Mouse (Mus musculus): ENCODE measurements around the gene Tead4. TPM values are rescaled to one million over a fixed set of nuclear protein-coding genes. Genes with fewer than 3 reads are reported as not detected.
A peak's percentile ranks its signal among the peaks of the same experiment; 100 is the strongest.

Tead4 gene
- polyA plus RNA-seq, 1 experiment from 2014 or later, result 1.3 TPM

DNA sequence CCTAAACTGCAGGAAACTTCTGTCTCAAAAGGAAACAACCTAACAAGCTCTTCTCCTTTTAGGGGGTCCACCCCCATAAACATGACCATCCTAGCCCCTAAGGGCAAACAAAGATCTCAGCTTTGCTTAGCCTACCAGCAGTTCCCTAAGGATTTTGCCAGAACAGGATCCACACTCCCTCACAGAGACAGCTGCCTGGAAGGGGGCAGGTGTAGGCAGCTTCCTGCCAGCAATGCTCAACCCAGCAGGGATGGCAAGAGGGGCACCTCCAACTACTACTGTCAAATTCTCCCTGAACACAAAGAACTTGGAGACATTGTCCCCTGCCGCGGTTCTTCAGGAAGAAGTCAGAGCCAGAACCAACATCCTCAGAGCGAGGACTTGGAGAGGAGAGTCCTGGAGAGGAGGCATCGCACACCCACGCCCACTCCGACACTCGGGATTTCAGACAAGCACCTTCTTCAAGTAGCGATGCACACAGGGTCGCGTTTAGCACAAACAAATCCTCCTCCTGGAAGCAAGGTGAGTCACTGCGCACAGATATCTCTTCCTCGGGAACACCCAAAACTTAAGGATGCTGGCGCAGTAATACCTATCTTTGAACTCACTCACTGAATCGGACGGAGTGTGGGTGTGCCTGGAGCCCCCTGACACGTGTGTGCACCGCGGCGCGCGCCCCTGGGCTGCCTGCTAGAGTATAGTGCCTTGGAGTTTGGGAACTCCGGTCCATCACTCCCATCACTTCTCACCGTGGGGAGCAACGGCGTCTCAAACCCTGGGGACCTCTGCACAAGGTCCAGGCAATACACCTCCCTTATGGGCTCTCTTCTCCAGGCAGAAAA lies 1.1 kb downstream of the Tead4 start:
- Histone ChIP-seq H3K27ac (replicated peaks; ENCODE audit: low read depth, low read length) (no peak overlapping the region), H3K4me1 (ENCODE audit: control insufficient read depth, insufficient read depth, low read length) (peaks cover 12% of the 10 kb centered on the region), H3K4me3 (ENCODE audit: low read depth, low read length) (peak overlapping the region; percentile 74), H3K9me3 (ENCODE audit: control insufficient read depth, low read length) (peaks cover 5% of the 10 kb centered on the region; the same call in 1 of the 2 replicates), H3K4me2 (ENCODE audit: low read depth, severe bottlenecking) (peak overlapping the region; percentile 99), H3K9ac (ENCODE audit: low read length) (peak overlapping the region; percentile 61), H3K36me3 (ENCODE audit: control insufficient read depth, insufficient read depth, low read length) (no peaks in the 10 kb centered on the region), H3K27me3 (ENCODE audit: control insufficient read depth, insufficient read depth, low read length) (peaks cover 25% of the 10 kb centered on the region)
- 2% methylated on average over 25 of the region's 25 CpGs for WGBS
- ATAC-seq (ENCODE audit: insufficient number of reproducible peaks, low FRiP score, low TSS enrichment, low read depth), result no peak; the same call in 1 of the 2 replicates
- DNase-seq (ENCODE audit: low spot score), result no peak

DNA sequence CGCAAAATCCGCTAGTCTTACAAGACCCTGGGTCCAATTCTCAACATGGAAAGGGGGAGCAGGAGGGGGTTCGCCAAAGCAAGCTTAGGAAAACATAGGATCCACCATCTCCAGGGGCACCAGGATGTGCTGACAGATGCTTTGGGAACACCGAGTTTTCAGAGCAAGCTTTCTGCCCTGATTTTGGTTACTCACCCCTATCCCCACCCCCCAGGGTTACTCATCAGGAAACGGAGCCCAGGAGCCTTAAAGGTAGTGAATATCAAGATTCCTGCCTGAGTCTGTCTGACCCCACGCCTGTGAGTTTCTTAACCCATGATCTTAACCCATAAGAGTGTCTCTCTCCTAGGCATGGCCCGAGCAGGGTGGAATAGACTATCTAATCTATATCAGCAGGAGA lies 2.4 kb downstream of the Tead4 start:
- H3K9ac ChIP-seq (ENCODE audit: low read length), result no peak overlapping the region
- H3K27me3 ChIP-seq (ENCODE audit: control insufficient read depth, insufficient read depth, low read length), result peaks cover 25% of the 10 kb centered on the region
- H3K36me3 ChIP-seq (ENCODE audit: control insufficient read depth, insufficient read depth, low read length), result no peaks in the 10 kb centered on the region
- no peak overlapping the region for H3K4me2 ChIP-seq (ENCODE audit: low read depth, severe bottlenecking)
- WGBS, result 44% methylated on average over 7 of the region's 7 CpGs
- ATAC-seq (ENCODE audit: insufficient number of reproducible peaks, low FRiP score, low TSS enrichment, low read depth) (no peak), DNase-seq (ENCODE audit: low spot score) (no peak)
- H3K4me1 ChIP-seq (ENCODE audit: control insufficient read depth, insufficient read depth, low read length), result peaks cover 12% of the 10 kb centered on the region
- no peak overlapping the region for H3K27ac ChIP-seq (replicated peaks; ENCODE audit: low read depth, low read length)
- H3K9me3 ChIP-seq (ENCODE audit: control insufficient read depth, low read length), result peaks cover 5% of the 10 kb centered on the region; the same call in 1 of the 2 replicates
- H3K4me3 ChIP-seq (ENCODE audit: low read depth, low read length), result no peak overlapping the region

DNA sequence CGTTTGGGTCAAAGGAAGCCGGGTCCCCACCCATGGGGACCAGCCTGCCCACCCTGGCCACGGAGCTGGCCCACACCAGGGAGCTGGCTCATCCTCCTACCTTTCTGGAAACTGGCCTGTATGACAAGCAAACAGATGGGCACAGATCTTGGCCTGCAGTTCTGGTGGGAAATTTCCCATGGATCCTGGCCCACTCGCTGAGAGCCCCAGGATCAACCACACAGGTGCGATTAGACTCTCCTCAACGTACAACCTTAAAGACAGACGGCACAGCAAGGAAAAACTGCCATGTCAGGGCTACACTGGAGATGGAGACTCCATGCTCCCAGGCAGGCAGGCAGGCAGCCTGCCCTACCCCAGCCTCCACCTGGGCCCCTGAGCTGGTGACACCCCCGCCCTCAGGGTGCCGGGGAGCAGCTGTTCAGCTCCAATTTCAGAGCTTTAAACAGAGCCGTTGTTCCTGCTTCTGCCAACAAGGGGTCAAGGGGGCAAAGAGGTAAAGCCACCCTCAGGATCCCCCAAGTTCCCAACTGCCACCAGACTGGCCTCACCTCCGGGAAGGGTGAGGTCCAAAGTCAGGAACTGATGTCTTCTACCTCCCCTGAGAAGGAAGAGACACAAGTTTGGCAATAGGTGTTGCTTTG lies 3.8 kb downstream of the Tead4 start:
- peaks cover 12% of the 10 kb centered on the region for H3K4me1 ChIP-seq (ENCODE audit: control insufficient read depth, insufficient read depth, low read length)
- no peak overlapping the region for H3K4me3 ChIP-seq (ENCODE audit: low read depth, low read length)
- ATAC-seq (ENCODE audit: insufficient number of reproducible peaks, low FRiP score, low TSS enrichment, low read depth) (no peak), DNase-seq (ENCODE audit: low spot score) (peak; percentile 61)
- no peak overlapping the region for H3K27ac ChIP-seq (replicated peaks; ENCODE audit: low read depth, low read length)
- no peak overlapping the region for H3K4me2 ChIP-seq (ENCODE audit: low read depth, severe bottlenecking)
- no peaks in the 10 kb centered on the region for H3K36me3 ChIP-seq (ENCODE audit: control insufficient read depth, insufficient read depth, low read length)
- peak overlapping the region; percentile 27; the same call in 1 of the 2 replicates for H3K9ac ChIP-seq (ENCODE audit: low read length)
- H3K27me3 ChIP-seq (ENCODE audit: control insufficient read depth, insufficient read depth, low read length), result peaks cover 25% of the 10 kb centered on the region
- no peaks in the 10 kb centered on the region for H3K9me3 ChIP-seq (ENCODE audit: control insufficient read depth, low read length)
- 25% methylated on average over 11 of the region's 11 CpGs for WGBS

DNA sequence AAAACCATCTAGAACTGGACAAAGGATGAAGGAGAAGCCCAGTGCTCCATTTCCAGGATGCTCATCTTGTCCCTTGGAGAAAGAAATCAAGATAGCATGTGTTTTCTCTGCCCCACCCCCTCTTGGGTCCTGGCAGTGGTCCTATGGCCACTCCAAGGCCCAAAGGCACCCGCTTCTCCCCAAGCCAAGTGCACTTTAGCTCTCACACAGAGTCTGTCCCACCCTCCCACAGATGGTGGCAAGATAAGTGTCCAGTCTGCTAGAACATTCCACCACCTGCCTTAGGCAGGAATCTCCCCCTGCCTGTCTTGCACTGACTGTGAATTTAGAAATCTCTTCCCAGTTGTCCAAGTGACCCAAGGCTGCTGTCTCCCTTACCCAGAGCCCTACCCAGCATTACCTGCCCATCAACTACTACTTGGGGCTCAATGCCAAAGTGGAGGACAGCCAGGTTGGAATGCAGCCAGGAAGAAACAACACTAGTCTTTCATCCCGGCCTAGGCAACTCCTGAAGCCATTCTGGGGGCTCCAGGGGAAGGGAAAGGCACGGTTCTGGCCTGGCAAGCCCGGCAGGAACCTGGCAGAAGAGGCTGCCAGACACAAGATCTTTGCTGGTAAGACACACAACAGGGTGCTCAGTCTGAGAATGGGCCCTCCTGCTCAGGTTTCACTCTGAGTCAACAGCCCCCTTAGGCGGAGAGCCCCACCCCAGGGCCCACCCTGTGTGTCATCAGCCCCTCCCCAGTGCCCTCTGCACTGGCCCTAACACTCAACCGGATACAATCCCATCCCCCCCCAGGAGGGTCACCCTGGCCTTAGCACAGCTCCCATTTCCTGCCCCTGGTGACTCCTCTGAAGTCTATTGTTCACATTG lies 4.5 kb downstream of the Tead4 start:
- Histone ChIP-seq H3K9ac (ENCODE audit: low read length) (peak overlapping the region; percentile 27; the same call in 1 of the 2 replicates), H3K27me3 (ENCODE audit: control insufficient read depth, insufficient read depth, low read length) (peaks cover 22% of the 10 kb centered on the region), H3K36me3 (ENCODE audit: control insufficient read depth, insufficient read depth, low read length) (no peaks in the 10 kb centered on the region), H3K4me2 (ENCODE audit: low read depth, severe bottlenecking) (no peak overlapping the region), H3K27ac (replicated peaks; ENCODE audit: low read depth, low read length) (no peak overlapping the region), H3K4me1 (ENCODE audit: control insufficient read depth, insufficient read depth, low read length) (peaks cover 12% of the 10 kb centered on the region), H3K9me3 (ENCODE audit: control insufficient read depth, low read length) (no peaks in the 10 kb centered on the region), H3K4me3 (ENCODE audit: low read depth, low read length) (no peak overlapping the region)
- ATAC-seq (ENCODE audit: insufficient number of reproducible peaks, low FRiP score, low TSS enrichment, low read depth), result peak; percentile 8; the same call in 1 of the 2 replicates
- 38% methylated on average over 6 of the region's 6 CpGs for WGBS
- DNase-seq (ENCODE audit: low spot score), result no peak

DNA sequence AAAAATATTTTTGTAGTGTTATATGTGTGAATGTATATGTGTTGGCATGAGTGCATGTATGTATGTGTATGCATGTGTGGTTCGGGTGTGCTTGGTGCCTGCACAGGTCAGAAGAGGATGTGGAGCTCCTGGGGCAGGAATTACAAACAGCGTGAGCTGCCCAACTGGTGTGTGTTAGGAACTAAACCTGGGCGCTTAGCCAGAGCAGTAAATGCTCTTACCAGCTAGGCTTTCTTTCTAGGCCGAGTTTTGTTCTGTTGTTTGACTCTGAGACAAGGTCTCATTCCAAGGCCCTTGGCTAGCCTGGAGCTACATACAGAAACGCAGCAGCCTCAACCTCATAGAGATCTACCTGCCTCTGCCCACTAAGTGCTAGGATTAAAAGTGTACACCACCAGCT lies 9.3 kb downstream of the Tead4 start:
- Histone ChIP-seq H3K9ac (ENCODE audit: low read length) (no peak overlapping the region), H3K27me3 (ENCODE audit: control insufficient read depth, insufficient read depth, low read length) (no peaks in the 10 kb centered on the region), H3K4me2 (ENCODE audit: low read depth, severe bottlenecking) (no peak overlapping the region), H3K36me3 (ENCODE audit: control insufficient read depth, insufficient read depth, low read length) (no peaks in the 10 kb centered on the region), H3K9me3 (ENCODE audit: control insufficient read depth, low read length) (no peaks in the 10 kb centered on the region), H3K4me1 (ENCODE audit: control insufficient read depth, insufficient read depth, low read length) (peaks cover 3% of the 10 kb centered on the region; the same call in 1 of the 2 replicates), H3K27ac (replicated peaks; ENCODE audit: low read depth, low read length) (no peak overlapping the region), H3K4me3 (ENCODE audit: low read depth, low read length) (no peak overlapping the region)
- DNase-seq (ENCODE audit: low spot score) (no peak), ATAC-seq (ENCODE audit: insufficient number of reproducible peaks, low FRiP score, low TSS enrichment, low read depth) (no peak)
- 89% methylated on average over 5 of the region's 5 CpGs for WGBS

DNA sequence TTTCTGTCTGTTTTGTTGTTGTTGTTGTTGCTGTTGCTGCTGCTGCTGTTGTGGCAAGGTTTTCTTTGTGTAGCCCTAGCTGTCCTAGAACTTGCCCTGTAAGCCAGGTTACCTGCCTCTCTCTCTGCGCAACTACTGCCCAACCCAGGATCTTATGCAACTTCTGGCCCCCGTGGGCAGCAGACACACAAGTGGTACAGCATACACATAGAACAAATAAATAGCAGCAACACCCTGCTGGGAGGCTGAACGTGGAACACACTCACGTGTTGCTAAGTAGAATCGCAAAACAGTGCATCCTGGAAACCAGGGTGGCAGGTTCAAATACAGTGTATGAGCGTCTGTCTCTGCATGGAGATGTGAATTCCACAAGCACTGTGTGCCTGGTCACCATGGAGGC lies 11.9 kb downstream of the Tead4 start:
- H3K27me3 ChIP-seq (ENCODE audit: control insufficient read depth, insufficient read depth, low read length), result no peaks in the 10 kb centered on the region
- no peak overlapping the region for H3K4me3 ChIP-seq (ENCODE audit: low read depth, low read length)
- WGBS, result 89% methylated on average over 6 of the region's 6 CpGs
- no peak overlapping the region for H3K9ac ChIP-seq (ENCODE audit: low read length)
- ATAC-seq (ENCODE audit: insufficient number of reproducible peaks, low FRiP score, low TSS enrichment, low read depth), result no peak
- no peak overlapping the region for H3K4me2 ChIP-seq (ENCODE audit: low read depth, severe bottlenecking)
- H3K9me3 ChIP-seq (ENCODE audit: control insufficient read depth, low read length), result no peaks in the 10 kb centered on the region
- H3K27ac ChIP-seq (replicated peaks; ENCODE audit: low read depth, low read length), result no peak overlapping the region
- DNase-seq (ENCODE audit: low spot score), result no peak
- H3K4me1 ChIP-seq (ENCODE audit: control insufficient read depth, insufficient read depth, low read length), result peaks cover 8% of the 10 kb centered on the region; the same call in 1 of the 2 replicates
- H3K36me3 ChIP-seq (ENCODE audit: control insufficient read depth, insufficient read depth, low read length), result no peaks in the 10 kb centered on the region

DNA sequence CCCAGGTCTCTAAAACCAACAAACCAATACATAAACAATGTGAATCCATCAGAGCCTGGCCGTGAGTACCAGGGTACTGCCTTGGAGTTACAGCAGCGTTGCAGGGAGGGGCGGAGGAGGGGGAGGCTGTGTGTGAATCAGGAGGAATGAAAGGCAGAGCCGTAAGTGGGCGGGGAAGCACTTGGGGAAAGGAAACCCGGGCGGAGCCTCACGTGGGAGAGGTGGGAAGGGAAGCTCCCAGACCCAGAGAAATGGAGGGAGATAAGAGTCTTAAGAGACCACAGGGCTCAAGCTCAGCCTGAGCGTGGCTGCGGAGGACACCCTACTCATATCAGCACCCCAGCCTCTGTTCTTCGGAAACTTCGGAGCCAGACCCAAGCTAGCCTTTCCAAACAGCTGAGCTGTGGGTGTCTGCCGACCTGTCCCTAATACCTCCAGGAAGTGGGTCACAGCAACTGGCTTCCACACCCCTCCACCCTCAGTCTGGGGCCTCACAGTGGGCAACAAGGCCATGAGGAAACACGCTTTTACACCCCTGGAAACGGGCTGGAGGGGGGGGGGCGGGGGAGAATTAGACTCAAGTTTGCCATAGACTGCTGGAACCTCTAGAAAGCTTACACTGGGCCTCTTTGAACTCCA lies 14.7 kb downstream of the Tead4 start:
- 8% methylated on average over 16 of the region's 16 CpGs for WGBS
- Histone ChIP-seq H3K4me1 (ENCODE audit: control insufficient read depth, insufficient read depth, low read length) (peaks cover 8% of the 10 kb centered on the region; the same call in 1 of the 2 replicates), H3K27me3 (ENCODE audit: control insufficient read depth, insufficient read depth, low read length) (no peaks in the 10 kb centered on the region), H3K9ac (ENCODE audit: low read length) (no peak overlapping the region), H3K4me3 (ENCODE audit: low read depth, low read length) (peak overlapping the region; percentile 24; the same call in 1 of the 2 replicates), H3K36me3 (ENCODE audit: control insufficient read depth, insufficient read depth, low read length) (no peaks in the 10 kb centered on the region), H3K9me3 (ENCODE audit: control insufficient read depth, low read length) (no peaks in the 10 kb centered on the region), H3K4me2 (ENCODE audit: low read depth, severe bottlenecking) (peak overlapping the region; percentile 60), H3K27ac (replicated peaks; ENCODE audit: low read depth, low read length) (no peak overlapping the region)
- DNase-seq (ENCODE audit: low spot score), result peak; percentile 81
- peak; percentile 74; the same call in 1 of the 2 replicates for ATAC-seq (ENCODE audit: insufficient number of reproducible peaks, low FRiP score, low TSS enrichment, low read depth)

Measured in limb, embryonic 11.5 days (tissue).